Mouse (Mus musculus) limb, embryonic 15.5 days (tissue): Measurements from ENCODE around the gene Car9. TPM values are rescaled to one million over a fixed set of nuclear protein-coding genes. Genes with fewer than 3 reads are reported as not detected.

Source experiments
- ATAC-seq: fragments of 200-750 bp; cut with Nextera tagmentation; 2 replicates; pipeline ENCODE4 v1.8.0; 2017; ENCODE audit warnings: low read depth, moderate TSS enrichment; ENCODE audit not compliant: insufficient number of reproducible peaks, low FRiP score, low TSS enrichment
- H3K27ac ChIP-seq: fragments of 300-500 bp; sonication (generic); 2 replicates; pipeline ENCODE4 v1.5.1; 2015; ENCODE audit warnings: moderate library complexity, mild to moderate bottlenecking, inconsistent platforms
- H3K27me3 ChIP-seq: fragments of 300-500 bp; sonication (generic); 2 replicates; pipeline ENCODE4 v1.6.1; 2015; ENCODE audit warnings: inconsistent platforms
- H3K36me3 ChIP-seq: fragments of 300-500 bp; sonication (generic); 2 replicates; pipeline ENCODE4 v1.6.1; 2015; ENCODE audit warnings: inconsistent platforms
- H3K4me1 ChIP-seq: fragments of 300-500 bp; sonication (generic); 2 replicates; pipeline ENCODE4 v1.6.1; 2015; ENCODE audit warnings: inconsistent platforms
- H3K4me2 ChIP-seq: fragments of 300-500 bp; sonication (generic); 2 replicates; pipeline ENCODE4 v1.6.1; 2015; ENCODE audit warnings: mild to moderate bottlenecking, inconsistent platforms
- H3K4me3 ChIP-seq: fragments of 300-500 bp; sonication (generic); 2 replicates; pipeline ENCODE4 v1.5.1; 2015; ENCODE audit warnings: mild to moderate bottlenecking, inconsistent platforms
- H3K9ac ChIP-seq: fragments of 300-500 bp; sonication (generic); 2 replicates; pipeline ENCODE4 v1.6.1; 2015; ENCODE audit warnings: inconsistent platforms
- H3K9me3 ChIP-seq: fragments of 300-500 bp; sonication (generic); 2 replicates; pipeline ENCODE4 v1.6.1; 2016; ENCODE audit warnings: inconsistent platforms
- WGBS: fragments of 180-500 bp; shearing (Covaris S2); methylation state at CpG from one replicate; pipeline ENCODE4 v1.1.7; 2015; 5-methylcytosine and 5-hydroxymethylcytosine counted together
- polyA plus RNA-seq: library from polyadenylated mRNA; unstranded; fragments of >200 nt; fragmentation: Nextera tagmentation; extraction: Ambion mirVana; gene quantifications from 2 replicates; pipeline ENCODE4 v1.2.1, GENCODE M21; 2015

The Car9 gene
- polyA plus RNA-seq, 1 experiment from 2014 or later, result 4.1 TPM

GRCm38 (mm10) chr4:43512653-43513052 is 5.9 kb downstream of the Car9 start:
- no peak overlapping the region for H3K4me2 ChIP-seq
- no peak overlapping the region for H3K27ac ChIP-seq
- no peaks in the 10 kb centered on the region for H3K27me3 ChIP-seq
- 55% methylated on average over 7 of the region's 7 CpGs for WGBS
- no peak overlapping the region for H3K9ac ChIP-seq
- H3K36me3 ChIP-seq, result peaks cover 8% of the 10 kb centered on the region; the same call in 1 of the 2 replicates
- H3K9me3 ChIP-seq, result no peaks in the 10 kb centered on the region
- no peak for ATAC-seq
- H3K4me1 ChIP-seq, result peaks cover 21% of the 10 kb centered on the region
- no peak overlapping the region for H3K4me3 ChIP-seq

GRCm38 (mm10) chr4:43513300-43513699 is 6.5 kb downstream of the Car9 start:
- H3K4me2 ChIP-seq, result no peak overlapping the region
- H3K9me3 ChIP-seq, result no peaks in the 10 kb centered on the region
- H3K27me3 ChIP-seq, result no peaks in the 10 kb centered on the region
- ATAC-seq, result no peak
- no peak overlapping the region for H3K4me3 ChIP-seq
- peaks cover 15% of the 10 kb centered on the region for H3K4me1 ChIP-seq
- no peak overlapping the region for H3K27ac ChIP-seq
- WGBS, result 90% methylated on average over 4 of the region's 4 CpGs
- peaks cover 12% of the 10 kb centered on the region; the same call in 1 of the 2 replicates for H3K36me3 ChIP-seq
- no peak overlapping the region for H3K9ac ChIP-seq

DNA sequence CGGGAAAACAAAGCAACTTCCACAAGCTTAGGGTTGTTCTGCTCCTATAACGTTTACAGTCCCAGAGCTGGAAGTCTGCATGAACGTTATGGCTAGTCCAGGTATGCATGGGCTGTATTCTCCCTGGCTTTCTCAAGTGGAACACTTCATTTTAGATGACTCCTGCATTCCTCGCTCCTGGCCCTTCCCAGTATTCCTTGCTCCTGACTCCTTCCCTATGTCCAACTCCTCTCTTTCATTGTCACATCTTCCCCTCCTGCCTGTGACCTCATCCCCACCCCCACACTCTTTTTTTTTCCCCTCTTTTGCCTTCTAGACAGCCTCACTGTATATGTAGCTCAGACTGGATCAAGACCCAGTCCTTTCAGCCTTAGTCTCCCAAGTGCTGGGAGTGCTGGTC is 7.0 kb downstream of the Car9 start:
- Histone ChIP-seq H3K27me3 (0 out of 2 replicates have a peak, but pooled peaks cover 1% of the 10 kb centered on the region), H3K9me3 (no peaks in the 10 kb centered on the region), H3K36me3 (peaks cover 12% of the 10 kb centered on the region; the same call in 1 of the 2 replicates), H3K4me2 (no peak overlapping the region), H3K9ac (no peak overlapping the region), H3K4me1 (peaks cover 13% of the 10 kb centered on the region), H3K27ac (no peak overlapping the region), H3K4me3 (no peak overlapping the region)
- 58% methylated on average over 4 of the region's 4 CpGs for WGBS
- no peak for ATAC-seq

- Histone ChIP-seq H3K4me1 (peaks cover 22% of the 10 kb centered on the region), H3K4me2 (no peak overlapping the region), H3K9ac (no peak overlapping the region), H3K27ac (no peak overlapping the region), H3K36me3 (peaks cover 12% of the 10 kb centered on the region), H3K9me3 (no peaks in the 10 kb centered on the region), H3K4me3 (no peak overlapping the region), H3K27me3 (0 out of 2 replicates have a peak, but pooled peaks cover 8% of the 10 kb centered on the region)
- 71% methylated on average over 11 of the region's 11 CpGs for WGBS
- ATAC-seq, result no peak
Observed at GRCm38 (mm10) chr4:43515764-43516708, 9.3 kb downstream of the Car9 start.

DNA sequence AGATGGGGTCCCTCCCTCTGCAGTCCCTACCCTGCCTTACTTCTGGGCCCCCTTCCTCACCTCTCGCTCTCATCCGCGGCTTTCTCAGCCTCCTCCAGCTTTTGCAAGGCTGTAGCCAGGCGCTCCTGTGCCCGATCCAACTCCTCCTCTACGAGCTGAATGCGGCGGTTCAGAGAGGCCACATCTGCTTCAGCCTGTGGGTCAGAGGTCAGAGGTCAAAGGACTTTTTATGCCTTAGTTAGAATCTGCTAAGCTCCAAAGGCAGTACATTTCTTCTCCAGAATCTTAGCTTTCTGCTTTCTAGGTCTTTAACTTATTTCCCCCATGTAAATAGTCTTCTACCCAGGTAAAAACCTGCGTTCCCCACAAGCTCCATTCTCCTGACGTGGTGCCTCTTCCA is 12.8 kb downstream of the Car9 start:
- no peak overlapping the region for H3K9ac ChIP-seq
- no peak for ATAC-seq
- peaks cover 52% of the 10 kb centered on the region for H3K4me1 ChIP-seq
- peak overlapping the region; percentile 31 for H3K4me2 ChIP-seq
- WGBS, result 31% methylated on average over 10 of the region's 10 CpGs
- H3K4me3 ChIP-seq, result 0 out of 2 replicates have a peak overlapping the region, but pooled peaks have one; percentile 7
- 0 out of 2 replicates have a peak, but pooled peaks cover 8% of the 10 kb centered on the region for H3K27me3 ChIP-seq
- no peaks in the 10 kb centered on the region for H3K9me3 ChIP-seq
- H3K36me3 ChIP-seq, result peaks cover 12% of the 10 kb centered on the region
- no peak overlapping the region for H3K27ac ChIP-seq

DNA sequence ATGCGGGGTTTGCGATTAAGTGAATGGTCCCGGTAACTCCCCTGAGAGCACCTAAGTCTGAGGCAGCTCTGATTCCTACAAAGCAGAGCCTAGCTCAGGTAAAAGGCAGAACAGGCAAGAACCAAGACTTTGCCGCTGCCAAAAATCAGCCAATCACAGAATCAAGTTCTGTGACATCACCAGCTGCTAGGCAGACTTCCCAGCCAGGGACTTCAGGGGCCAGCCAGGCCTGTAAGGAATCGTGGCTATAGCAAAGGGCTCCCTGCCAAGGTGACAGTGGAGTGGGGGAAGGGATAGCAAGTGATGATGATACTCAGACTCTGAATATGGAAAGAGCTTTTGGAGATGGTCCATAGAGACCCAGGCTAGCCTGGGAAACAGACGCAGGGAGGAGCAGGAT is 13.2 kb downstream of the Car9 start:
- H3K27me3 ChIP-seq, result 0 out of 2 replicates have a peak, but pooled peaks cover 8% of the 10 kb centered on the region
- ATAC-seq, result no peak
- 11% methylated on average over 6 of the region's 6 CpGs for WGBS

GRCm38 (mm10) chr4:43527880-43528279 is 21.1 kb downstream of the Car9 start:
- WGBS, result 66% methylated on average over 5 of the region's 5 CpGs
- Histone ChIP-seq H3K4me1 (peaks cover 17% of the 10 kb centered on the region), H3K36me3 (peaks cover 27% of the 10 kb centered on the region)

More for the DNA sequence above, 13.2 kb downstream of the Car9 start:
- Histone ChIP-seq H3K4me3 (0 out of 2 replicates have a peak overlapping the region, but pooled peaks have one; percentile 7), H3K27ac (no peak overlapping the region), H3K4me1 (peaks cover 51% of the 10 kb centered on the region), H3K36me3 (peaks cover 12% of the 10 kb centered on the region), H3K9ac (no peak overlapping the region), H3K4me2 (peak overlapping the region; percentile 31), H3K9me3 (no peaks in the 10 kb centered on the region)

GRCm38 (mm10) chr4:43528487-43528886 is 21.7 kb downstream of the Car9 start:
- H3K9me3 ChIP-seq, result no peaks in the 10 kb centered on the region
- no peak overlapping the region for H3K4me3 ChIP-seq
- H3K9ac ChIP-seq, result no peak overlapping the region
- peaks cover 33% of the 10 kb centered on the region for H3K36me3 ChIP-seq
- H3K4me1 ChIP-seq, result peaks cover 11% of the 10 kb centered on the region
- H3K27ac ChIP-seq, result no peak overlapping the region
- no peak for ATAC-seq
- WGBS, result 79% methylated on average over 9 of the region's 9 CpGs
- 0 out of 2 replicates have a peak, but pooled peaks cover 5% of the 10 kb centered on the region for H3K27me3 ChIP-seq
- no peak overlapping the region for H3K4me2 ChIP-seq

More at GRCm38 (mm10) chr4:43527880-43528279, 21.1 kb downstream of the Car9 start:
- Histone ChIP-seq H3K4me2 (no peak overlapping the region), H3K9me3 (no peaks in the 10 kb centered on the region), H3K27me3 (0 out of 2 replicates have a peak, but pooled peaks cover 5% of the 10 kb centered on the region), H3K27ac (no peak overlapping the region), H3K4me3 (no peak overlapping the region), H3K9ac (no peak overlapping the region)
- no peak for ATAC-seq

DNA sequence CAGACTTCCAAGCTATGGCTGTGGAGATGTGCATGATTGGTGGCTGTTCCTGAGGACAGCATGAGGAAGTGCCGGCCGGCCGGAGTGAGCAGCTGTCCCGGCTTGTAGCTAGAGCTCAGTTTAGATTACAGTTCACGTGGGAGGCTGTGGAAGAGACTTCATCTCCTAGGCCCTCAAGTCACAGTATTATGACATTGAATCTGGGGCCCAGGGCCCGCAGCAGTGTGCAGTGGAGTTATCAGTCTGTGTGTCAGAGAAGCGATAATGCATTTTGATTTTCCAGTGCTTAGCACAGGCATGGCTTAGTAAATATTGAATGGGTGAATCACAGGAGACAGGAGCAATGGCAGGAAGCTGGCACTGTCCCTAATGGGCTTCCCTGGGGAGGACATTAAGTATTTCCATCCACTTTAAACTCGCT is 23.3 kb downstream of the Car9 start:
- Histone ChIP-seq H3K27me3 (0 out of 2 replicates have a peak, but pooled peaks cover 5% of the 10 kb centered on the region), H3K4me2 (no peak overlapping the region), H3K27ac (no peak overlapping the region), H3K4me1 (no peaks in the 10 kb centered on the region), H3K4me3 (no peak overlapping the region), H3K9me3 (no peaks in the 10 kb centered on the region), H3K36me3 (peaks cover 49% of the 10 kb centered on the region), H3K9ac (no peak overlapping the region)
- ATAC-seq, result no peak
- 65% methylated on average over 8 of the region's 8 CpGs for WGBS

GRCm38 (mm10) chr4:43530581-43530980 is 23.8 kb downstream of the Car9 start:
- H3K9ac ChIP-seq, result no peak overlapping the region
- 0 out of 2 replicates have a peak, but pooled peaks cover under 1% of the 10 kb centered on the region for H3K27me3 ChIP-seq
- H3K4me1 ChIP-seq, result no peaks in the 10 kb centered on the region
- H3K9me3 ChIP-seq, result no peaks in the 10 kb centered on the region
- no peak overlapping the region for H3K4me3 ChIP-seq
- peaks cover 54% of the 10 kb centered on the region for H3K36me3 ChIP-seq
- 24% methylated on average over 7 of the region's 7 CpGs for WGBS
- H3K27ac ChIP-seq, result no peak overlapping the region
- H3K4me2 ChIP-seq, result no peak overlapping the region
- no peak for ATAC-seq

DNA sequence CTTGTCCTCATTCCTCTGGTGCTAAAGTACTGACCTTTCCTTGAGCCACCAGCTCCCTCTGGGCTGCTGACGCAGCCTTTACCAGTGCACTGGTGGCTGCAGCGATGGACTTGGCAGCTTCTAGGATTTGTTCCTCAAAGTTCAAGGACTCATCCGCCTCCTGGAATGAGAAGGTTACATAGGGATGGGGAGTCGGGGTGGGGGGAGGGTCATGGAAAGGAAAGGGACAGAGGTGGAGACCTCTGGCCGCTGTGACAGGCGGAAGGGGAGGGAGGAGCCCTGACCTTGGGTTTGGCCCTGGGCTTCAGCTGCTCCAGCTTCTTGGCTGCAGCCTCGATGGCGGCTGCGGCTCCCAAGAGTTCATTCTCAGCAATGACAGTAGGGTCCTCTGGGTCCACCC is 26.5 kb downstream of the Car9 start:
- Histone ChIP-seq H3K27ac (no peak overlapping the region), H3K4me2 (no peak overlapping the region), H3K27me3 (no peaks in the 10 kb centered on the region), H3K36me3 (peaks cover 80% of the 10 kb centered on the region), H3K4me3 (no peak overlapping the region), H3K9ac (no peak overlapping the region), H3K9me3 (no peaks in the 10 kb centered on the region), H3K4me1 (no peaks in the 10 kb centered on the region)
- WGBS, result 87% methylated on average over 9 of the region's 9 CpGs
- no peak for ATAC-seq

GRCm38 (mm10) chr4:43535628-43536027 is 28.9 kb downstream of the Car9 start:
- Histone ChIP-seq H3K36me3 (peaks cover 99% of the 10 kb centered on the region), H3K9me3 (no peaks in the 10 kb centered on the region)
- 93% methylated on average over 8 of the region's 8 CpGs for WGBS

More at GRCm38 (mm10) chr4:43535628-43536027, 28.9 kb downstream of the Car9 start:
- H3K27ac ChIP-seq, result no peak overlapping the region
- no peak overlapping the region for H3K4me3 ChIP-seq
- no peaks in the 10 kb centered on the region for H3K27me3 ChIP-seq
- H3K9ac ChIP-seq, result no peak overlapping the region
- no peaks in the 10 kb centered on the region for H3K4me1 ChIP-seq
- no peak overlapping the region for H3K4me2 ChIP-seq
- ATAC-seq, result no peak
